Mouse (Mus musculus): ENCODE measurements around the gene Spink8. TPM values are rescaled to one million over a fixed set of nuclear protein-coding genes. Genes with fewer than 3 reads are reported as not detected.

Spink8 gene
- polyA plus RNA-seq, 1 experiment from 2014 or later, result not detected

DNA sequence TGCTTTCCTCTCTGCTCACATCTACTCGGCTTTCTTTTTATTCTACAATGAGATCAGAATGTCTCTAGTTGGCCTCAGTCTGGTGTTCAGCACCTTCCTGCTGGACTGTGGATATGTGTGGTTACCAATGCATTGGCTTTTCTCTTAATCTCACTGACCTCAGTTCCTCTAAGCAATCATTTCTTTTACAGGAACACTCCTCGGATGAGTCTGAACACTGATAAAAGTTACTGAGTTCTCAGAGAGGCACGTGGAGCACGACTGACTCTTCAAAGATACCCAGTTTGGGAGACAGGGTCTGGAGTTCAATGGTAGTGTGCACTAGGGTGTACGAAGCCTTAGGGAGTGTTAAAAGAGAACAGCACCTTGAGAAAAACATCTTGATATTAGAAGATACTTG is 14.1 kb downstream of the Spink8 start:
- Histone ChIP-seq H3K36me3 (replicated peaks) (no peaks in the 10 kb centered on the region; the same call in 1 of the 2 replicates), H3K9ac (no peak overlapping the region), H3K27me3 (no peaks in the 10 kb centered on the region), H3K4me3 (replicated peaks) (no peak overlapping the region), H3K4me2 (no peak overlapping the region), H3K27ac (no peak overlapping the region), H3K4me1 (no peaks in the 10 kb centered on the region), H3K9me3 (no peaks in the 10 kb centered on the region)
- no peak for ATAC-seq (ENCODE audit: low FRiP score)
- WGBS, result 78% methylated on average over 5 of the region's 5 CpGs

DNA sequence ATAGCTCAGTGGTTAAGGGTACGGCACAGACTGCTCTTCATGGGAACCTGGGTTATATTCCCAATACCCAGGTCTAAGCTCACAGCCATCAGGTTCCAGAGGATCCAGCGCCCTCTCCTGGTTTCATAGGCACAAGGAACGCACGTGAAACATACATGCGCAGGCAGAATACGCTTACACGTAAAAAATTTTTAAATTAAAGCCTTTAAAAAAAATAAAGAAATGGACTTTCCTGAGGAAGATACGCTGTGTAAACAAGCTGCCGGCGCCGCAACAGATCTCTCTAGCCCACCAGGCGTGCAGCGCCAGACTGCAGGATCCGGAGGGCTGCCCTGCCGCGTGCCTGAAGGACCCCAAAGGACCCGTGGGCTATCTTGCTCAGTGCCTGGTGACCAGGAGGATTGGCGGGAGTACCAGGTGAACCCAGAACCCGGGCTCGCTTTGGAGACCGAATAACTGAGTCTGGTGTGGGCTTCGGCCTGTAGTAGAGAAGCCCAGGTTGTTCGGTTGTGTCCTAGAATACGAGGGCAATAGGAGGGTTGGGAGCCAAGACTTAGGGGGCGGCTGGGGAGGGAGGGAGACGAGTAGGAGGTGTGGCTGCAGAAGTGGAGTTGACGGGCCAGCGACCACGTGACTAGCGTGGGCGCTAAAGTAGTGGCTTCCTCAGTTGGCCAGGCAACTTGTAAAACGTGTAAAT is 20.5 kb downstream of the Spink8 start, which contains the start of gene Nme6:
Gene Nme6 (plus strand): TSS at position 359 of the 697 bp plus-strand sequence.
- H3K36me3 ChIP-seq (replicated peaks), result peaks cover 12% of the 10 kb centered on the region

DNA sequence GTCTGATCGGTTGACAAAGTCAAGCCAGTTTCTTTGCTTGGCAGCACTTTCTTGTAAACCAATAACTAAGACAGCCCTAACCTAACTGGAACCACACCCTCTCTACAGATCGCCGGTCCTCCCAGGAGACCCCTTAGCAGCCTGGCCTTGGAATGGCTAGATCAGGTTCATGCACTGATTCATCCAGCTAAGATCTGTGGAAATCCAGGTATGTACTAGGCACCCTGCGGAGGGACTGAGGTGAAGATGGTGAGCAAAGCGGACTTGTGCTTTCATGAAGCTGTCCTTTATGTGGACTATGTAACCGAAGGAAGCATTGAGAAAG is 21.0 kb downstream of the Spink8 start:
- WGBS, result 9% methylated on average over 6 of the region's 6 CpGs
- peak overlapping the region; percentile 88 for H3K4me2 ChIP-seq
- peak overlapping the region; percentile 62 for H3K4me3 ChIP-seq (replicated peaks)
- peak; percentile 66 for ATAC-seq (ENCODE audit: low FRiP score)
- no peaks in the 10 kb centered on the region for H3K9me3 ChIP-seq
- H3K9ac ChIP-seq, result peak overlapping the region; percentile 71
- H3K27ac ChIP-seq, result peak overlapping the region; percentile 68; the same call in 1 of the 2 replicates
- no peaks in the 10 kb centered on the region for H3K27me3 ChIP-seq
- peaks cover 12% of the 10 kb centered on the region for H3K4me1 ChIP-seq
- peaks cover 16% of the 10 kb centered on the region for H3K36me3 ChIP-seq (replicated peaks)

More for the DNA sequence above, 20.5 kb downstream of the Spink8 start, which contains the start of gene Nme6:
- under 1% methylated on average over 32 of the region's 32 CpGs for WGBS
- peak; percentile 98 for ATAC-seq (ENCODE audit: low FRiP score)
- peak within 1 kb of the TSS; percentile 62 for H3K4me3 ChIP-seq (replicated peaks)
- H3K4me1 ChIP-seq, result peaks cover 12% of the 10 kb centered on the region
- H3K27ac ChIP-seq, result peak within 1 kb of the TSS; percentile 68; the same call in 1 of the 2 replicates
- H3K9me3 ChIP-seq, result no peaks in the 10 kb centered on the region
- peak within 1 kb of the TSS; percentile 88 for H3K4me2 ChIP-seq
- peak within 1 kb of the TSS; percentile 71 for H3K9ac ChIP-seq
- no peaks in the 10 kb centered on the region for H3K27me3 ChIP-seq

DNA sequence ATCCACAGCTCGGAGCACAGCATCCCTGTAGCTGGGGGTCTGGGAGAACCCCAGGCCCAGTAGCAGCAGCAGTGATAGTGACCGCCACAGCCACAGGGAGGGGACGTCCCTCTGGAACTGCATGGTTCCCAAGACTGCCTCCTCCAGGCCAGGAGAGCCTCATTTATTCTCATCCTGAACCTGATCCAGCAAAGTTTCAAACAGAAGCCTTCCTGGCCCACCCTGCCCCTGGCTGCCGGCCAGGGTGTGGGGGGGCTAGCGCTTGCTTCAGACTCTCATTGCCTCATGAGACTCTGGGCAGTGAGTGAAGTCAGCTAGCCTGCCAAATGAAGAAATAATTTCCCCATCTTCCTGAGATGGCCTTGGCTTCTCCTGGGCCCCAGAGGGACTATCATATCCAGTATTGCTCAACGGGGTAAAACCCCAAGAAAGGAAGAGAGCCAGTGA is 37.3 kb downstream of the Spink8 start, which contains the start of gene Camp:
Gene Camp (minus strand): TSS at position 306 of the 447 bp plus-strand sequence.
- 79% methylated on average over 6 of the region's 6 CpGs for WGBS
- no peak for ATAC-seq (ENCODE audit: low FRiP score)
- Histone ChIP-seq H3K27ac (no peak within 1 kb of the TSS), H3K4me2 (no peak within 1 kb of the TSS), H3K9me3 (no peaks in the 10 kb centered on the region), H3K9ac (no peak within 1 kb of the TSS), H3K4me3 (replicated peaks) (no peak within 1 kb of the TSS), H3K27me3 (no peaks in the 10 kb centered on the region), H3K36me3 (replicated peaks) (peaks cover 12% of the 10 kb centered on the region), H3K4me1 (no peaks in the 10 kb centered on the region)

DNA sequence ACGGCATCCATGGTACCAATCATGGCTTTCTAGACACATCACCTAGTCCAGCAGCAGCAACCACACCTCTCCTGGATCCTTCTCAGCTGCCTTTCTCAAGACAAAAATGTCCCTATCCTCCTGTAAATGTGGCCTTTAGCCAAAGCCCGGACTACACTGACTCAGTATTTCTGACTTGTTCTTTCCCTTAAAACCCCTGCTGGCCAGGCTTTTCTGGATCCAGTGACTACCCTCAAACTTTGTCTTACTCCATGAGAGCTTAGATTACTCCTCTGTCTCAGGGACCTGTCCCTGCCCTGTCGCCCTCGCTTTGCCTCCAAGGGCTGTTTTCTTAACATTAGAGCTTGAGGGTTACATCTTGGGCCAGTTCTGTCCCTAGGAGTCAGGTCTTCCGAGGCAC is 38.0 kb downstream of the Spink8 start:
- H3K4me1 ChIP-seq, result no peaks in the 10 kb centered on the region
- no peaks in the 10 kb centered on the region for H3K27me3 ChIP-seq
- ATAC-seq (ENCODE audit: low FRiP score), result no peak
- H3K36me3 ChIP-seq (replicated peaks), result peaks cover 6% of the 10 kb centered on the region
- no peak overlapping the region for H3K9ac ChIP-seq
- H3K4me2 ChIP-seq, result no peak overlapping the region
- WGBS, result 91% methylated on average over 5 of the region's 5 CpGs
- H3K9me3 ChIP-seq, result no peaks in the 10 kb centered on the region
- H3K27ac ChIP-seq, result no peak overlapping the region
- no peak overlapping the region for H3K4me3 ChIP-seq (replicated peaks)

DNA sequence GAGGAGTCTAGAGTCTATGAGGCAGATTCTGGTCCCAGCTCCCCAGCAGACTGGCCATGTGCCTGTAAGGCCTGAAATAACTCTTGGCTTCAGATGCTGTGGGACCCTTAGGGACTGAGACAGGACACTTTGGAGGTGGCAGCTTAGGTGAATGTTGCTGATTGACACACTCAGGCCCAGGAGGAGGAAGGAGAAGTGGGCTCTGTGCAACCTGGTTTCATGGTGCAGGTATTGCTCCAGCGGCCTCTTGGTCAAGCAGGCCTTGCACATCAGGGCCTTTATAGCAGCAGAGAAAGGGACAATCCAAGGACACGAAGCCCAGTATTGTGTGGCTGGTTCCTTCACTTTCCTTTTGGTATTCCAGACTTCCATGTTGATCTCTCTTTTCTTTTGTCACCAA is 42.3 kb downstream of the Spink8 start:
- H3K36me3 ChIP-seq (replicated peaks), result no peaks in the 10 kb centered on the region
- H3K4me1 ChIP-seq, result no peaks in the 10 kb centered on the region
- no peaks in the 10 kb centered on the region for H3K27me3 ChIP-seq
- no peak overlapping the region for H3K9ac ChIP-seq
- ATAC-seq (ENCODE audit: low FRiP score), result no peak
- H3K9me3 ChIP-seq, result no peaks in the 10 kb centered on the region
- no peak overlapping the region for H3K4me3 ChIP-seq (replicated peaks)
- WGBS, result 76% methylated on average over 2 of the region's 2 CpGs
- H3K4me2 ChIP-seq, result no peak overlapping the region
- H3K27ac ChIP-seq, result no peak overlapping the region

DNA sequence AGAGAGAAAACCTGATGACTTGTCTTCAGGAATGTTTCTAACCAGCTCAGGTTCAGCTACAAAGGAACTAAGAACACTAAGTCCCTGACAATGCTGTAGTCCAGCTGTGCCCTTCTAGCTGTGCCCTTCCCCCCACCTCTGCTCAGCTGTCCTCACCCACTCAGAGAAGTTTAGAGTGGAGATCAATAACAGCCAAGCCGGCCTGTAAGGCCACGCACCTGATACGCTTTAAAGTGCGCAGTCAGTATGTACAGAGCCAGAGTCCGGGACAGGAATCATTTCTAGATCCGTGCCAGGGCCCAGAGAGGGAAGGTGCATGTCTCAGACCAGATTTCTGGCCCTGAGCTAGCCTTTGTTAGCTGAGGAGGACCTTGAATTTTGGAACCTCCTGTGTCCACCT is 43.9 kb downstream of the Spink8 start:
- no peak overlapping the region for H3K4me3 ChIP-seq (replicated peaks)
- no peak for ATAC-seq (ENCODE audit: low FRiP score)

DNA sequence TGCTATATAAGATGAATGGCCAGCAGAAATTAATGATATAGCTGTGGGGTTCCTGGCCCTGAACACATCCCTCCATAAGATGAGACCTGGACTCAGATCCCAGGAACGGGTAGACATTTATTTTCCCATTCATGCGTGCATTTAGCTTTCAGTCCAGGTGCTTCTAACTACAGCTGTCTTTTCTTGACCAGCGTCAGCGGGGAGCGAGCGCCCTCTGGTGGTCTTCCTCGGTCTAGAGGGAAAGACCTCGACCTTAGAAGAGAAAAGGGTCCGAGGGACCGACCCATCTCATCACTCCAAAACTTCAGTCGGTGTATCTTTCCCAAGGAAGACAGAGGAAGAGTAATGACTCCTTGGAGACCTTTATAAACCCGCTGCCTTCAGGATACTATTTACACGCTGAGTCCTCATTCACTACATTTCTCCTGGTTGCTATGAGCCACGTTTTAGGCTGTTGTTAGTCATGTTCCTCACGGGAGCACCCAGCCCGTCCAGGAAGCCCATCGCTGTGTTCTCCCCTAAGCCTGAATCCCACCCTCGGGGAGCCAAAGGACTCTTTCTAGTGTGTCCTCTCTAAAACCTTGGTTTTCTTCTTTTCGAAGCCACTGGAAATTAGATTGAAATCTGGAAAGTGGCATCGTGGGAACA is 50.4 kb downstream of the Spink8 start:
- no peak overlapping the region for H3K4me3 ChIP-seq (replicated peaks)
- H3K9ac ChIP-seq, result no peak overlapping the region
- H3K4me1 ChIP-seq, result no peaks in the 10 kb centered on the region
- H3K36me3 ChIP-seq (replicated peaks), result no peaks in the 10 kb centered on the region
- 0 out of 2 replicates have a peak, but pooled peaks have one; percentile 30 for ATAC-seq (ENCODE audit: low FRiP score)
- H3K27me3 ChIP-seq, result no peaks in the 10 kb centered on the region
- WGBS, result 23% methylated on average over 20 of the region's 20 CpGs
- no peaks in the 10 kb centered on the region for H3K9me3 ChIP-seq
- peak overlapping the region; percentile 27 for H3K4me2 ChIP-seq
- H3K27ac ChIP-seq, result no peak overlapping the region

More for the DNA sequence above, 43.9 kb downstream of the Spink8 start:
- Histone ChIP-seq H3K4me2 (no peak overlapping the region), H3K27ac (no peak overlapping the region), H3K27me3 (no peaks in the 10 kb centered on the region), H3K4me1 (no peaks in the 10 kb centered on the region), H3K9me3 (no peaks in the 10 kb centered on the region), H3K36me3 (replicated peaks) (no peaks in the 10 kb centered on the region), H3K9ac (no peak overlapping the region)
- 79% methylated on average over 6 of the region's 6 CpGs for WGBS

DNA sequence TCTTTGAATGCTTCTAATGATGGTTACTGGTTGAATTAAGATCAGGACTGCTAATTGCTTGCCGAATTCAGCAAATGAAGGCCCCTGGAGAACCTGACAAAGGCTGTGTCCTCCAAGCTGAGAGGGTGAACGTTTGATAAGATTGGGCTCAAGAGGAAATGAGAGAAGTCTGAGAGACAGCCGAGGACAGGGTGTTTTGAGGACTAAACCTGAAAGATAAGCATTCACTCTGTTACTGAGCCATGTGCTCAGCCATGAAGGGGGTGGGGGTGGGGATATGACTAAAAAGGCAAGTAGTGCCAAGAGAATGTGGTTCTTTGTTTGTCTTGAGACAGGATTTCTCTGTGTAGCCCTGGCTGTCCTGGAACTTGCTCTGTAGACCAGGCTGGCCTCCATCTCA is 51.0 kb downstream of the Spink8 start:
- 60% methylated on average over 3 of the region's 3 CpGs for WGBS
- Histone ChIP-seq H3K4me1 (no peaks in the 10 kb centered on the region), H3K9me3 (no peaks in the 10 kb centered on the region), H3K36me3 (replicated peaks) (no peaks in the 10 kb centered on the region), H3K27ac (no peak overlapping the region), H3K27me3 (no peaks in the 10 kb centered on the region), H3K4me3 (replicated peaks) (no peak overlapping the region), H3K9ac (no peak overlapping the region), H3K4me2 (no peak overlapping the region)
- ATAC-seq (ENCODE audit: low FRiP score), result no peak

DNA sequence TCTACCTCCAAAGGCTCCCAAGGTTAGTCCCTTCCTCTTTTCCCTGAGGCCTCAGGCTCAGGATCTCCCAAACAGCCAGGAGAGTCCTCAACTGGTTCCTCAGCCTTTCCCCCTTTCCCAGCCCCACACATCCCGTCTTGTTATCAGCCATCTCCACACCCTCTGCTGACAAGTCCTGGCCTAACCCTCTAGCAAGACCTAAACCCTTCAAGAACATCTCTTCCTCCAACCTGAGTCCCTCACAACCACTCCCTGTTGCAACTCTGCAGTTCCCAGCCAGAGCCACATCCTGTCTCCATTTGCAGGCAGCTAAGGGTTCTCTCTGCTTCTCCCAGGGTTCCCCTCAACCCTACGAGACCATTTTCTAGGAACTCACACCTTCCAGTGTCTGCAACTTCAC is 54.1 kb downstream of the Spink8 start:
- 76% methylated on average over 2 of the region's 2 CpGs for WGBS
- Histone ChIP-seq H3K27ac (no peak overlapping the region), H3K9ac (no peak overlapping the region), H3K4me1 (no peaks in the 10 kb centered on the region), H3K27me3 (no peaks in the 10 kb centered on the region), H3K9me3 (no peaks in the 10 kb centered on the region), H3K4me3 (replicated peaks) (no peak overlapping the region), H3K4me2 (no peak overlapping the region), H3K36me3 (replicated peaks) (no peaks in the 10 kb centered on the region)
- ATAC-seq (ENCODE audit: low FRiP score), result no peak

DNA sequence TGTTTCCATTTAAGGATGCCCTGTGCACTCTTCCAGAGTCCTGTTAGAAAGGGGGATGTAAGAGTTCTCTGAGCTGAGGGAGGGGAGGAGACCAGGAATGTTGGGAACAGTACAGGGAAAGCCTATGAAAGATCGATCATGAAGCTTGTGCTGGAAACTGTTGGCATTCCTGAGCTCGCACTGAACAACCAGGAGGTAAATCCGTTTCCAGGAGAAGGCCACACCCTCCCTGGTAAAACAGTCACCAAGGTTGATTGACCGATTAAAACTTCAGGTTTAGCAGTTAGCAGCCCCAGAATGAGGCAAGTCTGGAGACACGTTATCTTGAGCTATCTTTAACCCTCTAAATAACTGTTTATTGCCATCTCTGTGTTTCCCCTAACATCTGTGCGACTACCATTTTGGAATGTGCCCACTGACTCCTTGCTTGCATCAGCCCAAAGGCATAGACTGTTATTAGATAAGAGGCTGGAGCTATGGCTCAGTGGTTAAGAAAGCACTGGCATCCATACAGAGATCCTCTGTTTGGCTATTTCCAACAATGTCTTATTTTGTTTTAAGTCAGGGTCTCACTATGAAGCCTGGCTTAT is 59.0 kb downstream of the Spink8 start:
- ATAC-seq (ENCODE audit: low FRiP score), result no peak
- H3K9me3 ChIP-seq, result no peaks in the 10 kb centered on the region
- no peak overlapping the region for H3K4me2 ChIP-seq
- H3K4me1 ChIP-seq, result no peaks in the 10 kb centered on the region
- WGBS, result 49% methylated on average over 6 of the region's 6 CpGs
- no peaks in the 10 kb centered on the region for H3K27me3 ChIP-seq
- no peaks in the 10 kb centered on the region for H3K36me3 ChIP-seq (replicated peaks)
- H3K27ac ChIP-seq, result no peak overlapping the region
- no peak overlapping the region for H3K9ac ChIP-seq
- H3K4me3 ChIP-seq (replicated peaks), result no peak overlapping the region

DNA sequence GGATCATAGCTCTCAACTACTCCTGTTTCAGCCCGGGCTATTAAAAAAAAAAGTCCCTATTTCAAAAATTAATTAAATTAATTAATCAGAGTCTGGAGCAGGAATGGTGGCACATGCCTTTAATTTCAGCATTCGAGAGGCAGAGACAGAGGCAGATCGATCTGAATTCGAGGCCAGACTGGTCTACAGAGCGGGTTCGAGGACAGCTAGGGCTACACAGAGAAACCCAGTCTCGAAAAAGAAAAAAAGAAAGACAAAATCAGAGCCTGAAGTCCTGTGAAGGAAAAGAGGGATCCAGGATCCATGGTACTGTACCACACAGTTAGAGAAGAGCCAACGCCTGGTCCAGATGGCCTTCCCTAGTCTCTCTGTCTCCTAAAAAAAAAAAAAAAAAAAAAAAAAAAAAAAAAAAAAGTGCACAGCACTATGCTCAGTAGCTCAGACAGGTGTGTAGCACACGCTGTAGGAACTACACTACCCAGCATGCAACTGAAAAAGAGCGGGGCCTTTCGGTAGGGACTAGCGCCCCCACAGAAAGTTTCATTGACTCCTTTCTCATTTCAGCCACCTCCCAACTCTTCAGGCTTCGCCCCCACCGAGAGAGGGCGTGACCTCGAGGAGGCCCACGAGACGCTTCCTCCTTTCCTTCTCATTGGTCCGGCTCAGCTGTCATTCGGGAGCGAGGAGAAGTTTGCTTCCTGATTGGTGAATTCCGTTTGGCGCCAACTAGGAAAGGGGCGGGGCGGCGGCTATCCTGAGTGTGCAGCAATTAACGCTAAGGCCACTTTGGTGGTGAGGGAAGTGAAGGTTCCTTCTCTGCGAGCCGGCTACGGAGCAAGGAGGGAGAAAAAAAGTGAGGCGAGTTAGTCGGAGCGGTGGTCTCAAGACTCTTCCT is 63.0 kb downstream of the Spink8 start, which contains the start of gene Cdc25a:
Gene Cdc25a (plus strand): TSS at position 783 of the 895 bp plus-strand sequence.
- peak; percentile 93 for ATAC-seq (ENCODE audit: low FRiP score)
- H3K4me1 ChIP-seq, result peaks cover 13% of the 10 kb centered on the region
- peak within 1 kb of the TSS; percentile 78 for H3K4me2 ChIP-seq
- peak within 1 kb of the TSS; percentile 88 for H3K27ac ChIP-seq
- WGBS, result 7% methylated on average over 33 of the region's 33 CpGs
- H3K9ac ChIP-seq, result peak within 1 kb of the TSS; percentile 97
- no peaks in the 10 kb centered on the region for H3K9me3 ChIP-seq
- peaks cover 24% of the 10 kb centered on the region for H3K36me3 ChIP-seq (replicated peaks)
- peak within 1 kb of the TSS; percentile 98 for H3K4me3 ChIP-seq (replicated peaks)
- no peaks in the 10 kb centered on the region for H3K27me3 ChIP-seq

Data from forebrain, embryonic 12.5 days (tissue).